Mouse (Mus musculus) hindbrain, embryonic 15.5 days (tissue): ENCODE data around the gene Ighmbp2. TPM values are rescaled to one million over a fixed set of nuclear protein-coding genes. Genes with fewer than 3 reads are reported as not detected.
A peak's percentile ranks its signal among the peaks of the same experiment; 100 is the strongest.

Experiments
- ATAC-seq: fragments of 200-750 bp; cut with Nextera tagmentation; 2 replicates; pipeline ENCODE4 v1.8.0; 2017; ENCODE audit warnings: low read depth, moderate number of reproducible peaks, moderate TSS enrichment; ENCODE audit not compliant: low FRiP score
- H3K27ac ChIP-seq: fragments of 300-500 bp; sonication (generic); replicated peaks from 2 replicates; pipeline ENCODE4 v1.5.1; 2015; ENCODE audit warnings: mild to moderate bottlenecking, inconsistent platforms
- H3K27me3 ChIP-seq: fragments of 300-500 bp; sonication (generic); 2 replicates; pipeline ENCODE4 v1.6.1; 2015; ENCODE audit warnings: control low read depth, inconsistent platforms
- H3K36me3 ChIP-seq: fragments of 300-500 bp; sonication (generic); 2 replicates; pipeline ENCODE4 v1.6.1; 2015; ENCODE audit warnings: control low read depth, inconsistent platforms
- H3K4me1 ChIP-seq: fragments of 300-500 bp; sonication (generic); replicated peaks from 2 replicates; pipeline ENCODE4 v1.6.1; 2015; ENCODE audit warnings: control low read depth, inconsistent platforms
- H3K4me2 ChIP-seq: fragments of 300-500 bp; sonication (generic); 2 replicates; pipeline ENCODE4 v1.6.1; 2015; ENCODE audit warnings: moderate library complexity, mild to moderate bottlenecking, inconsistent platforms
- H3K4me3 ChIP-seq: fragments of 300-500 bp; sonication (generic); 2 replicates; pipeline ENCODE4 v1.5.1; 2015; ENCODE audit warnings: mild to moderate bottlenecking, inconsistent platforms
- H3K9ac ChIP-seq: fragments of 300-500 bp; sonication (generic); 2 replicates; pipeline ENCODE4 v1.6.1; 2015; ENCODE audit warnings: inconsistent platforms
- H3K9me3 ChIP-seq: fragments of 300-500 bp; sonication (generic); 2 replicates; pipeline ENCODE4 v1.6.1; 2016; ENCODE audit warnings: control low read depth, inconsistent platforms
- WGBS: fragments of 180-500 bp; shearing (Covaris S2); methylation state at CpG from one replicate; pipeline ENCODE4 v1.1.7; 2015; 5-methylcytosine and 5-hydroxymethylcytosine counted together
- polyA plus RNA-seq: library from polyadenylated mRNA; unstranded; fragments of >200 nt; fragmentation: Nextera tagmentation; extraction: Ambion mirVana; gene quantifications from 2 replicates; pipeline ENCODE4 v1.2.1, GENCODE M21; 2015

Gene Ighmbp2
- polyA plus RNA-seq, 1 experiment from 2014 or later, result 11.6 TPM

DNA sequence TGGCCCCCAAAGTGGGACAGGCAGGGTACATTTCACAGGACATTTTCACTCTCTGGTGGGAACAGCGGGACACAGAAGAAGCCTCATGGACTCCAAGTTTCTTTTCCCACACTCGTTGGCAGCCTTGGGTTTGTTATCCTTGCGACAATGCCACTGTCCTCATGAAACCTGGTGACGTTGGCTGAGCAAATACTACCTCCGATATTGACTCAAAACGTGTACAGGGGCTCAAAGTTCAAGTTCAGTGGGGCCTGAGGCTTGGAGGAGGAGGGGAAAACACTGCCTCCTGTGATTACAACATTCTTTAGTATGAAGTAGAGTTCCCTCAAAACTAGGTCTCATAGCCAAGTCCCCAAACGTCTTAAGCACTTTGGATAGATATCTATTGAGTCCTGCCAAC is 37.3 kb upstream of the Ighmbp2 start:
- 79% methylated on average over 7 of the region's 7 CpGs for WGBS
- Histone ChIP-seq H3K27me3 (peaks cover 36% of the 10 kb centered on the region), H3K9ac (no peak overlapping the region), H3K36me3 (no peaks in the 10 kb centered on the region), H3K27ac (no peak overlapping the region), H3K9me3 (no peaks in the 10 kb centered on the region), H3K4me2 (no peak overlapping the region), H3K4me3 (no peak overlapping the region), H3K4me1 (peaks cover 35% of the 10 kb centered on the region)
- no peak for ATAC-seq

DNA sequence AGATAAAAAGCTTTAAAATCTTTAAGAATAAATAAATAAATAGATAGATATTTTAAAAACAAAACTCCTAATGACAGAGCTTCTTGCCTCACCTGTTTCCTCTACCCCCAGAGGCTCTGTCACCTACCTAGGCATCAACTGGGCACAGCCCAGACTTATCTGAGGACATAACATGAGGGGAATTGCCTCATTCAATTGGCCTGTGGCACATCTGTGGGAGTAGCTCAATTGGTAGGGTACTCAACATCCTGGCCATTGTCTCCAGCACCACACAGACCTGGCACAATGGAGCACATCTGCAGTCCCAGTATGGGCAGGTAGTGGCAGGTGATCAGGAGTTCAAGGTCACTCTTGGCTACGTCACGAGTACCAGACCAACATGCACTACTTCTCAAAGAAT is 36.5 kb upstream of the Ighmbp2 start:
- WGBS, result 95% methylated on average over 2 of the region's 2 CpGs
- H3K27ac ChIP-seq, result no peak overlapping the region
- peaks cover 28% of the 10 kb centered on the region for H3K4me1 ChIP-seq
- H3K36me3 ChIP-seq, result no peaks in the 10 kb centered on the region
- H3K4me2 ChIP-seq, result no peak overlapping the region
- no peak for ATAC-seq
- no peak overlapping the region for H3K9ac ChIP-seq
- H3K4me3 ChIP-seq, result no peak overlapping the region
- H3K9me3 ChIP-seq, result no peaks in the 10 kb centered on the region
- H3K27me3 ChIP-seq, result peaks cover 34% of the 10 kb centered on the region

DNA sequence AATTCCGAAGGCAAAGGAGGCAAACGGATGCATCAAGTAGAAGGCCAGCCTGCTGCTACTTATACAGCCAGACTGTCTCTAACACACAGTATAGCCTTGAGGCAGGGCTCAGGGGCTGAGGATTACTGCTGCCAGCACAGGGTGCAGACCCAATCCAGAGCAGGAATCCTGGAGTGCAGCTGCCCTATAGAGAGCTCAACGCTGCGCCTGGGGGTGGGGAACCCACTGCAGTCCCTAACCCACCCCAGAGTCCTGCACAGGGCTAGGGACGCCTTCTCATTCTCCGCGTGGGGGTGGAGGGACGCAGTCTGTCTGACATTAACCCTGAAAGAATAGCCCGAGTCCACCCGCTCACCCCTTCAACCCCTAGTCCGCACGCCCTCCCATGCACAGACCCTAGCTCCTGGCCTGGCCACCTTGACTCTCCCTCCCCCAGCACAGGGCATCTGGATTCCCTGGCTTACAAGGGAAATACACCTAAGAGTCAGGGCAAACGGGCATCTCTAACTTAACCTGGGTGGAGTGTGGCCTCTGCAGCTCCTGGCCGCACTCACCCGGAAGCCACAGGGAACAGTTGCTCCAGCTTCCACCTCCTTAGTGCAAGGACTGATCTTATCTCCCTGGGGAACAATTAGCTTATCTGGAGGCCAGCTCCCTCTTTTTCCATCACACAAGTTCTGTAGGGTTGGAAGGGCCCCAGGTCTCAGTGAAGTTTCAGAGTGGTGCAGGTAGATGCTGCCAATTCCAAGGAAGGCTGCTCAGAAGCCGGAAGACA is 24.5 kb upstream of the Ighmbp2 start:
- Histone ChIP-seq H3K4me3 (no peak overlapping the region), H3K9me3 (no peaks in the 10 kb centered on the region), H3K36me3 (no peaks in the 10 kb centered on the region), H3K4me1 (no peaks in the 10 kb centered on the region), H3K27me3 (no peaks in the 10 kb centered on the region), H3K27ac (no peak overlapping the region), H3K4me2 (no peak overlapping the region), H3K9ac (no peak overlapping the region)
- no peak for ATAC-seq
- WGBS, result 57% methylated on average over 16 of the region's 16 CpGs

DNA sequence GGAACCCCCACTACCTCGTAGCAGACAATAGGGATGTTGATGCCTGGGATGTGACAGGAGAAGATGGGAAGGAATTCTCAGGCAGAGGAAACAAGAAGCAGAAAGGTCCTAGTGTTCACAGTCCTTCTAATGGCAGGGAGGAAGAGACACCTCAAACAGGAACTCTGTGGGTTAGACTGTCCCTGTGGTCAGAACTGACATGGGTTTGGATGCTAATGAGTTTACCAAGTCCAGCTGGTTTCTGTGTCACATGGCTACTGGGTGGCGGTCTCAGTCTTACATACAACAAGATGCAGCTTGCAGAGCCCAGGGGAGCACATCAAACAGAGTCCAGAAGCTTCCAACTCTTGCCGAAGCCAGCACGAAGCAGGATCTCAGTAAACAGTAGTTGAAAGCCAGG is 21.2 kb upstream of the Ighmbp2 start:
- WGBS, result 73% methylated on average over 4 of the region's 4 CpGs
- no peak for ATAC-seq
- no peak overlapping the region for H3K27ac ChIP-seq
- H3K36me3 ChIP-seq, result no peaks in the 10 kb centered on the region
- H3K4me2 ChIP-seq, result no peak overlapping the region
- H3K4me3 ChIP-seq, result no peak overlapping the region
- H3K9me3 ChIP-seq, result no peaks in the 10 kb centered on the region
- H3K4me1 ChIP-seq, result no peaks in the 10 kb centered on the region
- no peak overlapping the region for H3K9ac ChIP-seq
- no peaks in the 10 kb centered on the region for H3K27me3 ChIP-seq

DNA sequence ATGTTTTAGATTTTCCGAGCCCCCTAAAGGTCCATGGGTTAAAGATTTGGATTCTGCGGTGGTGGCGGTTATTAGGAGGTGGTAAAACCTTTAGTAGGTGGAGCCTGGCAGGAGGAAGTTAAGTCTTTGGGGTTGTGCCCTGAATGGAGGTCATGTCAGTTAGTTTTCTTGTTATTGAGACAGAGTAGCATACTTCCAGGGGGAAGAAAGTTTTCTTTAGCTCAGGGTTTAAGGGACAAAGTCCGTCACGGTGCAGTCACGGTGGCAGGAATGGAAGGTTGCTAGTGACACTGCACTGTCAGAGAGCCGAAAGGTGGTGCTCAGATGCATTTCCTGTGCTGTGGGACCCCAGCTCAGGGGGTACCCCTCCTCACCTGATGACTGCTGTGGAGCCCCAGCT is 15.0 kb upstream of the Ighmbp2 start:
- 89% methylated on average over 7 of the region's 7 CpGs for WGBS
- no peak overlapping the region for H3K4me2 ChIP-seq
- H3K9me3 ChIP-seq, result no peaks in the 10 kb centered on the region
- H3K4me3 ChIP-seq, result no peak overlapping the region
- ATAC-seq, result no peak
- H3K27ac ChIP-seq, result no peak overlapping the region
- H3K4me1 ChIP-seq, result no peaks in the 10 kb centered on the region
- H3K9ac ChIP-seq, result no peak overlapping the region
- H3K36me3 ChIP-seq, result 0 out of 2 replicates have a peak, but pooled peaks cover 7% of the 10 kb centered on the region
- no peaks in the 10 kb centered on the region for H3K27me3 ChIP-seq

DNA sequence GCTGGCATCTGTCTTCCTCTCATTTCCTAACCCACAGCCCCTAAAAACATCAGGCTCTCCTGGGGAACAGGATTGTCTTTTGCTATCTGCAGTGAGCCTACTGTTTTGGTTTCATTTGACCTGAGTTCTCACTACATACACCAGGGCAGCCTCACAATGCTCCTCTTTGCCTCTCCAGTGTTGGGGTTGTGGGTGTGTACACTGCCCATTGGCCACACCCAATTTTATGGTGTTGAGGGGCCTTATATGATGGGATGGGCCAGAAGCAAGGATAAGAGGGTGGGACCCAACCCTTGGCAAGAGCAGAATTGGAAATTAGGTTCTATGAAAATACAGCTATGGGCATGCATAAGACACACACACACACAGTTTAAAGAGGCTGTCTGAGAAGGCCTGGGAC is 14.2 kb upstream of the Ighmbp2 start:
- 0 out of 2 replicates have a peak, but pooled peaks cover 8% of the 10 kb centered on the region for H3K36me3 ChIP-seq
- H3K4me2 ChIP-seq, result no peak overlapping the region
- no peak for ATAC-seq
- no peak overlapping the region for H3K9ac ChIP-seq
- no peak overlapping the region for H3K4me3 ChIP-seq
- H3K27ac ChIP-seq, result no peak overlapping the region
- H3K27me3 ChIP-seq, result no peaks in the 10 kb centered on the region
- no peaks in the 10 kb centered on the region for H3K4me1 ChIP-seq
- no peaks in the 10 kb centered on the region for H3K9me3 ChIP-seq

DNA sequence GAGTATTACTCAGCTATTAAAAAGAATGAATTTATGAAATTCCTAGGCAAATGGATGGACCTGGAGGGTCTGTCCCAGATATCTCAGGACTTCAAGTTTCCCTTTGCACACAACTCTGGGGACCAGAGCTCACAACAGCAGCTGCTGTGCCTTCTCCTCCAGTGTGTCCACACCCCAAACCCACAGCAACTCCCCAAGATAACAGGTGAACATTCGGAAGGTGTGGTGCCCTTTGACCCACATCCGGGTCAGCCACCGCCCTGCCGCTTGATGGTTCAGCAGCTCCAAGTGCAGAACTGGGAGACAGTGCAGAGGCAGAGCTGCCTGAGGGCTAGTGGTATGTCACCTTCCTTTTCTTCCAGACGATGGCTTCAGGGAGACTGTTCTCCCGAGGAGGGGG is 12.4 kb upstream of the Ighmbp2 start:
- H3K4me1 ChIP-seq, result no peaks in the 10 kb centered on the region
- 92% methylated on average over 6 of the region's 6 CpGs for WGBS
- H3K27ac ChIP-seq, result no peak overlapping the region
- no peak overlapping the region for H3K4me2 ChIP-seq
- peaks cover 18% of the 10 kb centered on the region for H3K36me3 ChIP-seq
- H3K9ac ChIP-seq, result no peak overlapping the region
- no peak overlapping the region for H3K4me3 ChIP-seq
- H3K27me3 ChIP-seq, result no peaks in the 10 kb centered on the region
- no peaks in the 10 kb centered on the region for H3K9me3 ChIP-seq
- ATAC-seq, result no peak

DNA sequence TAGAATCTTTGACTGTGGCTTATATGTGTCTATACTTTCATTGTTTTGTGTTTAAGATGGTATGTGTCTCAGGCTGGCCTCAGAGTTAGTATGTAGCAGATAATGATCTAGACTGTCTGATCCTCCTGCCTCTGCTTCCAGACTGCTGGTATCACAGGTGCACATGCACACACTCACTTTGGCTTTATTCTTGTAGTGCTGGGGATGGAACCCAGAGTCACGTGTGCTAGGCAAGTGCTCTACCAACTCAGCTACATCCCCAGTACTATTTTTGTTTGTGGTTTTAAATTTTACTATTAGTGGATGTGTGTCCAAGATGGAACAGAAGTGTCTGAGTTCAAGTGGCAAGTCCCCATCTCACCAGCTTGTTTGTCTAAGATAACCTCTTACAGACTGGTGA is 10.2 kb upstream of the Ighmbp2 start:
- no peak for ATAC-seq
- H3K9me3 ChIP-seq, result no peaks in the 10 kb centered on the region
- no peaks in the 10 kb centered on the region for H3K27me3 ChIP-seq
- H3K36me3 ChIP-seq, result peaks cover 37% of the 10 kb centered on the region
- H3K4me2 ChIP-seq, result no peak overlapping the region
- no peak overlapping the region for H3K9ac ChIP-seq
- no peaks in the 10 kb centered on the region for H3K4me1 ChIP-seq
- WGBS, result 95% methylated on average over 1 of the region's 1 CpGs
- no peak overlapping the region for H3K27ac ChIP-seq
- H3K4me3 ChIP-seq, result no peak overlapping the region

DNA sequence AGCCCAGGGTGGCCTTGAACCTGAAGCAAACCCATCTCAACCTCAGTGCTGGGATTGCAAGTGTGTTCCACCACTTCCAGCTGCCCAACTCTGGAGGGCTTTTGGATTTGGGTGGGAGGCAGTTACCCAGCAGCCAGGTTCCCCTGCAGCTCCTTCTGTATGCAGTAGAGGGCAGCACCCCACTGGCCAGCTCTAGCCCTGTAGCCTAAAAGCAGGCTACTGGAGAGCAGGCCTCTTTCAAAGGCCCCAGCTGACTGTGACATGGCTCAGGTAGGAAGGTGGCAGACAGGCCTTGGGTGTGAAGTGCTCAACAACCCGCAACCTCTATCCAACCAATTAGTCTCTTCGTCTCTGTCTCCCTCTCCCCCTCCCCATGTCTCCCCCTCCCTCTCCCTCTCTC is 9.2 kb upstream of the Ighmbp2 start:
- H3K27me3 ChIP-seq, result no peaks in the 10 kb centered on the region
- H3K36me3 ChIP-seq, result peaks cover 41% of the 10 kb centered on the region
- WGBS, result 75% methylated on average over 2 of the region's 2 CpGs
- H3K4me1 ChIP-seq, result no peaks in the 10 kb centered on the region
- no peaks in the 10 kb centered on the region for H3K9me3 ChIP-seq
- H3K9ac ChIP-seq, result no peak overlapping the region
- no peak overlapping the region for H3K27ac ChIP-seq
- H3K4me3 ChIP-seq, result no peak overlapping the region
- H3K4me2 ChIP-seq, result no peak overlapping the region
- ATAC-seq, result peak; percentile 77

DNA sequence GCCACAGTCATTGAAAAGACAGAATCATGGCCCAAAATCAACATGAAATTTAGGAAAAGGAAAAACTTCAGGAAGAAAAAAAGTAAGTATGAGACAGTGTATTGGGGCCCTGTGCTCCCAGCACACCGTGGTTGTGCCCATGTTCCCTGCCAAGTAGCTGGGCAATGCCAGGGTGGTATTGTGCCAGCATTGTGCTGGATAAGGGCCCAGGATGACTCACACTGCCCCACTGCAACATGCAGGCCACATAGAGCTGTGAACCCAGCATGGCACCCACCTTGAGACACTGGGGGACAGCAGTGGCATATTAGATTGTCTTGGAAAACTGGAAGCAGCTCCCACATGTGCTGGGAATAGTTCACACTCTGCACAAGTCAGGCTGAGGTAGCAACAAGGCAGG is 6.2 kb upstream of the Ighmbp2 start:
- WGBS, result 81% methylated on average over 1 of the region's 1 CpGs
- H3K4me1 ChIP-seq, result peaks cover 2% of the 10 kb centered on the region; the same call in 1 of the 2 replicates
- no peak overlapping the region for H3K9ac ChIP-seq
- no peak overlapping the region for H3K27ac ChIP-seq
- no peak overlapping the region for H3K4me2 ChIP-seq
- peaks cover 51% of the 10 kb centered on the region for H3K36me3 ChIP-seq
- no peak overlapping the region for H3K4me3 ChIP-seq
- no peak for ATAC-seq
- no peaks in the 10 kb centered on the region for H3K27me3 ChIP-seq
- H3K9me3 ChIP-seq, result no peaks in the 10 kb centered on the region

DNA sequence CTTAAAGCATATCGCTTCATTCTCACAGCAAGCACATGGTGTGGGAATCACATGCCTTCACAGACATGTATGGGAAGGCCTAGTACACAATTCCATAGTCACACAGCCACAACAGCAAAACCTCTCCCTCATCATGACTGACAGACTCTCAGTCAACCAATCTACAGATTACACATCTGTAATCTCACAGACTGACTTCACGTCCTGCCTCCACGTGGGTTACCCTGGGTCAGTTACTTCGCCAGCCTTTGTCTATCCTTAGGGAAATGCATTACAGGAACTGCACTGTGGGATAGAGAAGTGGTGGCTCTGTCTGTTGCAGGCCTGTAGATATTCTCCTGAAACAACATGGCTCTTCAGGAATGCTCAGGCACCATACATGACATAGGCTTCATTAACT is 931 bp downstream of the Ighmbp2 start:
- Histone ChIP-seq H3K27ac (no peak overlapping the region), H3K4me2 (peak overlapping the region; percentile 68), H3K36me3 (peaks cover 34% of the 10 kb centered on the region), H3K9ac (peak overlapping the region; percentile 80), H3K4me1 (peaks cover 24% of the 10 kb centered on the region), H3K4me3 (peak overlapping the region; percentile 71), H3K27me3 (no peaks in the 10 kb centered on the region), H3K9me3 (no peaks in the 10 kb centered on the region)
- 71% methylated on average over 4 of the region's 4 CpGs for WGBS
- peak; percentile 12; the same call in 1 of the 2 replicates for ATAC-seq

DNA sequence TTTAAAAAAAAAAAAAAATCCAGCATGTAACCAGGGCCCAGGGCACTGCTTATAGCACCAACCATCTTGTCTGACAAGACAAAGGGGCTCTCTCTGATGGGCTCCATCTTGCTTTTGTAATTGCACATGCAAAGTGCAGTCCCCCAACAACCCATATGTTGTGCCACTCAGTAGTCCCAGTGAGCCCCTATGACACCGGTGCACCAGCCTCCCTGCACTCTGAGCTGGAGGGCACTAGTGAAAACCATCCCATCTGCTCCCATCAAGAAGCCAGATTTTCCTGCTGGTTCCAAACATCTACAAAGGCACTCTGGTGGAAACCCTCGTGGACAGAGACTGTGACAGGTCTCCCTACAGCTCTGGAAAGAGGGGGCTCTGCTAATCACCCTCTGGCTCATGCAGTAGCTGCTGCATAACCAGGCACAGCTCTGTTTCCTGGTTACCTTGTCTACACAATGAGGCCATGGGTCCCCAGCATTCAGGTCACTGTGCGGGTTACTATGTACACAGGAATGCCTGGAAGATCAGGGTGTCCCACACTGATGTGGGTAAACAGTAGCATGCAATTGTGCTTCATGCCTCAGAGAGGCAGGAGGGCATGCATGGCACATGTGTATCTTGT is 7.0 kb downstream of the Ighmbp2 start:
- Histone ChIP-seq H3K9me3 (no peaks in the 10 kb centered on the region), H3K36me3 (peaks cover 66% of the 10 kb centered on the region), H3K27me3 (no peaks in the 10 kb centered on the region), H3K27ac (no peak overlapping the region), H3K4me3 (no peak overlapping the region), H3K9ac (no peak overlapping the region), H3K4me1 (no peaks in the 10 kb centered on the region; the same call in none of the 2 replicates), H3K4me2 (no peak overlapping the region)
- peak; percentile 25; the same call in 1 of the 2 replicates for ATAC-seq
- WGBS, result 85% methylated on average over 3 of the region's 3 CpGs
